Mouse (Mus musculus): ENCODE results near the gene Zfp511. TPM values are rescaled to one million over a fixed set of nuclear protein-coding genes. Genes with fewer than 3 reads are reported as not detected.

Gene Zfp511
- polyA plus RNA-seq, 1 experiment from 2014 or later: 38.3 TPM

DNA sequence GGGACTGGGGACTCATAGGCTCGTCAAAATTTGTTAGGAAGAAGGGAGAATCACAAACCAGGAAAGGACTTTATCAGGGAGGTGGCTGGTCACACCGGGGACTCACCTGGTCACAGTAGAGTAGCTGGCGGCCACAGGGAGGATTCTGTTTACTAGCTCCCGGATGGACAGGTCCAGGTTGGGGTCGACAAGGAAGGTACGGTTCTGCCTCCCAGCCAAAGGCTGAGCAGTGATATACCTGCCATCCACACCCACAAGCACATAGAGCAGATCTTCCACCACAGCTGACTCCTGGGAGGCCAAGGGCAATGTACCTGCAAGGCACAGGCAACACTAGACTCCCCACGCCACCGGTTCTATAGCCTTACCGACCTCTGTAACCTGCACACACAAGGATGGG lies 28.4 kb upstream of the Zfp511 start:
- Histone ChIP-seq H3K4me1 (no peaks in the 10 kb centered on the region), H3K9ac (no peak overlapping the region), H3K4me3 (replicated peaks) (no peak overlapping the region), H3K36me3 (peaks cover 67% of the 10 kb centered on the region), H3K27ac (no peak overlapping the region), H3K27me3 (no peaks in the 10 kb centered on the region), H3K4me2 (no peak overlapping the region), H3K9me3 (replicated peaks) (no peaks in the 10 kb centered on the region)
- WGBS: 92% methylated on average over 9 of the region's 9 CpGs
- no peak for ATAC-seq (replicated peaks; ENCODE audit: low FRiP score)

DNA sequence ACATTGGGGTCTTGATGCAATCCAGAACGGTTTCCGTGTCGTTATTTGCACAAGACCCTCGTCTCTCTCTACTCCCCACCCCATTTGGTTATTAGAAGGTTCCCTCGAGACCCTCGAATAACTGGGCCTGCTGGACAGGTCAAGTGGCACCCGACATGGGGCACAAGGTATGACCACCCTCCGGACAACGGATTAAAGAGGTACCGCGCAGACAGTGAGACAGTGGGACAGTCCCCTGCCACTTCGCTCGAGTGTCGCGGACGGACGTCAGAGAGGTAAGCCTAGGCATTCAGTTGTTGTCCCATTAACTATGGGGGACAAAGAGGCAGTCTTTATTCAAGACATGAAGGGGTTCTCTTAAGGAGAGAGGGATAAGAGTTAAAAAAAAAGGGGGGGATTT lies 24.9 kb upstream of the Zfp511 start:
- H3K9ac ChIP-seq: no peak overlapping the region
- 98% methylated on average over 17 of the region's 17 CpGs for WGBS
- ATAC-seq (replicated peaks; ENCODE audit: low FRiP score): no peak
- H3K27ac ChIP-seq: no peak overlapping the region
- H3K4me1 ChIP-seq: no peaks in the 10 kb centered on the region
- no peak overlapping the region for H3K4me2 ChIP-seq
- no peaks in the 10 kb centered on the region for H3K27me3 ChIP-seq
- H3K4me3 ChIP-seq (replicated peaks): no peak overlapping the region
- peaks cover 43% of the 10 kb centered on the region for H3K36me3 ChIP-seq
- no peaks in the 10 kb centered on the region for H3K9me3 ChIP-seq (replicated peaks)

DNA sequence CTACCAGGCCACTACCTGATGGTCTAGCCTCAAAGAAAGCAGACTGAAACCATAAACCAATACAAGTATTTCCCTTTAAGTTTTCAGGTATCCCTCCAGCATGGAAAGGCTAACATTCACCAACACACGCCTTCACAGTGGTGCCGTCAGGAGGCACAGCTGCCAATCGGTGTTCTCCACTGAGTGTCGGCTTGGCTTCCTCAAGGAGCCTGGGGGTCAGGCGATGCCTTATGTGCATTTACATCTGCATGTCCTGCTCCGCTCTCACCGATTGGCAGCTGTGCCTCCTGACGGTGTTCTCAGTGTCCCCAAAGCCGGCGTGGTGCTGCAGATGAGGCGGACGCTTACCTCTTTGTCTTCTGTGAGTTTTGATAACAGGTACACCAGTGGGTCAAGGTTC lies 4.4 kb upstream of the Zfp511 start:
- Histone ChIP-seq H3K4me3 (replicated peaks) (no peak overlapping the region), H3K27me3 (no peaks in the 10 kb centered on the region), H3K9ac (no peak overlapping the region), H3K36me3 (peaks cover 57% of the 10 kb centered on the region), H3K9me3 (replicated peaks) (0 out of 2 replicates have a peak, but pooled peaks cover 3% of the 10 kb centered on the region), H3K27ac (no peak overlapping the region), H3K4me2 (no peak overlapping the region), H3K4me1 (peaks cover 11% of the 10 kb centered on the region)
- ATAC-seq (replicated peaks; ENCODE audit: low FRiP score): no peak
- WGBS: 95% methylated on average over 12 of the region's 12 CpGs

DNA sequence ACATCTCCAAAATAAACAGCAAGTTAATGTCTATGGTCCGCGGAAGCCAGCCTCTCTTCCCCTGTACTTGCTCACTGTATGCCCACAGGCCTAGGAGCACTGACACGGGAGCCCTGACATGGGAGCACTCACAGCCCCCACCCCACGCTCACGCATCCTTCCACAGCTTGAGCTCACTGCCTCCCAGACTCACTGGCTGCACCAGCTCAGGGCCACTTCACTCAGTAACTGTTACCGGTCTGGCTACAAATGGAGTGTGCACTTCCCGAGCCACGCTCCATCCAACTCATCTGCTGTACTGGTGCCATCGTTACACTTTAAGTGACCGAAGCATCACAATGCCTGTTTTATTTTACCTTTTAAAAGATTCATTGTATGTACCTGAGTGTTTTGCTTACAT lies 3.8 kb upstream of the Zfp511 start:
- Histone ChIP-seq H3K4me2 (no peak overlapping the region), H3K4me3 (replicated peaks) (no peak overlapping the region), H3K27ac (no peak overlapping the region), H3K36me3 (peaks cover 57% of the 10 kb centered on the region), H3K27me3 (no peaks in the 10 kb centered on the region), H3K9ac (no peak overlapping the region), H3K4me1 (peaks cover 17% of the 10 kb centered on the region), H3K9me3 (replicated peaks) (0 out of 2 replicates have a peak, but pooled peaks cover 3% of the 10 kb centered on the region)
- no peak for ATAC-seq (replicated peaks; ENCODE audit: low FRiP score)
- WGBS: 96% methylated on average over 10 of the region's 10 CpGs

DNA sequence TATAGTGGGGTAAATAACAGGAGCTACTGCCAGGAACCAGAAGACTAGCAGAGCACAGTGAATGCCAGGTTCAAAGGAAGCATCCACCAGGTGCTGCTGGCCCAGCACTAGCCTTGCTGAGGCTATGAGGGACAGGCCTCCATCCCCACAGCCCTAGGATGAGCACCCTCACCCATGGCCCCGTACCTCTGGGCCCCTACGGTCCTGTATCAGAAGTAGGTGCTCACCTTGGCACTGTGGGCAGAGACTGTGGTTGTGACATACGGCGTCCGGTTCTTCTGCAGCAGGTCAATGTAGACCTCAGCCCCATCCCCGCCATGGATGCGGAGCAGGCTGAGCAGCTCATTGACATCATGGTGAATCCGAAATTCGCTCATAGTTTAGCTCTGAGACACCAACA lies 2.8 kb upstream of the Zfp511 start:
- Histone ChIP-seq H3K27ac (no peak overlapping the region), H3K36me3 (peaks cover 52% of the 10 kb centered on the region), H3K4me1 (peaks cover 21% of the 10 kb centered on the region), H3K9ac (no peak overlapping the region), H3K4me3 (replicated peaks) (no peak overlapping the region), H3K9me3 (replicated peaks) (no peaks in the 10 kb centered on the region), H3K27me3 (no peaks in the 10 kb centered on the region), H3K4me2 (no peak overlapping the region)
- WGBS: 97% methylated on average over 9 of the region's 9 CpGs
- no peak for ATAC-seq (replicated peaks; ENCODE audit: low FRiP score)

DNA sequence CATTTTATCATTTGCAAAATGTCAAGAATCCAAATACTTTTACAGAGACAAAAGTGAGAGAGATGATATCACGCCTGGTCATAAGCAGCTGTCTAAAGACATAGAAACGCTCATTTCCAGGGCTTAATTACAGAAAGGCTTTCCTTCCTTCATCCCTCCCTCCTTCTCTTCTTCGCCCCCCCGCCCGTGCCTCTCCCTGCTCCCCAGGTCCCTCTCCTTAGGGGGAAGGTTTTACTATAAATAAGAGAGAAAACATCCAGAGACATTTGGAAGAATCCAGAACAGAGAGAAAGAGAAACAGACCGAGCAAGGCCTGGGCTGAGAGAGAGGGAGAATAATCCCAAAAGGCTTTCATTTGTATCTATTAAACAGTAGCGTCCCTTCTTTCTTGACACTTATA lies 735 bp upstream of the Zfp511 start:
- WGBS: 20% methylated on average over 7 of the region's 7 CpGs
- Histone ChIP-seq H3K27ac (peak overlapping the region; percentile 95), H3K9ac (peak overlapping the region; percentile 89)

DNA sequence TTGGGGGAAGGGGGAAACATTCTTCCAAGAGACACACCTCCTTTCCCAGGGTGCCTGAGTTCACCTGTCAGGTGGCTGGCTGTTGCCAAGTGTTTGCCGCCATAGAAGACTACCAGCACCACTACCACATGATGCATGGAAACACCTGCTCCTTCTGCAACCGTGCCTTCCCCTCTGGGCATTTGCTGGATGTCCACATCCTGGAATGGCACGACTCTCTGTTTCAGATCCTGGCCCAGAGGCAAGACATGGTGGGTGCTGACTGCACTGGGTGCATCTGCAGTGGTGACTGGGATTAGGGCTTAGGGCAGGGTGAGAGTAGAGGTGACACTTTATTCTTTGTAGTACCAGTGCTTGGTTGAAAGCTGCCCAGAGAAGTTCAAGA lies 972 bp downstream of the Zfp511 start:
- no peaks in the 10 kb centered on the region for H3K27me3 ChIP-seq
- no peaks in the 10 kb centered on the region for H3K9me3 ChIP-seq (replicated peaks)
- peak overlapping the region; percentile 89; the same call in 1 of the 2 replicates for H3K9ac ChIP-seq
- H3K36me3 ChIP-seq: peaks cover 31% of the 10 kb centered on the region
- peak overlapping the region; percentile 91 for H3K4me3 ChIP-seq (replicated peaks)
- 59% methylated on average over 3 of the region's 3 CpGs for WGBS
- H3K27ac ChIP-seq: 0 out of 2 replicates have a peak overlapping the region, but pooled peaks have one; percentile 95
- peaks cover 21% of the 10 kb centered on the region for H3K4me1 ChIP-seq
- ATAC-seq (replicated peaks; ENCODE audit: low FRiP score): no peak
- peak overlapping the region; percentile 82 for H3K4me2 ChIP-seq

More for the DNA sequence above, 735 bp upstream of the Zfp511 start:
- peak overlapping the region; percentile 91 for H3K4me3 ChIP-seq (replicated peaks)
- peaks cover 40% of the 10 kb centered on the region for H3K36me3 ChIP-seq
- peaks cover 21% of the 10 kb centered on the region for H3K4me1 ChIP-seq
- no peaks in the 10 kb centered on the region for H3K9me3 ChIP-seq (replicated peaks)
- peak overlapping the region; percentile 82 for H3K4me2 ChIP-seq
- H3K27me3 ChIP-seq: no peaks in the 10 kb centered on the region
- no peak for ATAC-seq (replicated peaks; ENCODE audit: low FRiP score)

DNA sequence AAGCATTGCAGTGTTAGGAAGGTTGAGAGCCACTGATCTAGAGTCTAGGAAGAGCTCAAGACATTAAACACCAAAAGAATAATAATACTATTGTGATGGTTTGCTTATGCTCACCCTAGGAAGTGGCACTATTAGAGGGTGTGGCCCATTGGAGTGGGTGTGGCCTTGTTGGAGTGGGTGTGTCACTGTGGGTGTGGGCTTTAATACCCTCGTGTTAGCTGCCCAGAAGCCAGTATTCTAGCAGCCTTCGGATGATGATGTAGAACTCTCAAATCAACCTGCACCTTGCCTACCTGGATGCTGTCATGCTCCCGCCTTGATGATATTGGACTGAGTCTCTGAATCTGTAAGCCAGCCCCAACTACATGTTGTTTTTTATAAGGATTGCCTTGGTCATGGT lies 6.5 kb downstream of the Zfp511 start:
- Histone ChIP-seq H3K9ac (no peak overlapping the region), H3K36me3 (peaks cover 17% of the 10 kb centered on the region), H3K4me3 (replicated peaks) (no peak overlapping the region), H3K27ac (no peak overlapping the region), H3K4me1 (peaks cover 3% of the 10 kb centered on the region), H3K9me3 (replicated peaks) (no peaks in the 10 kb centered on the region), H3K4me2 (no peak overlapping the region), H3K27me3 (peaks cover 38% of the 10 kb centered on the region)
- WGBS: 54% methylated on average over 3 of the region's 3 CpGs
- ATAC-seq (replicated peaks; ENCODE audit: low FRiP score): no peak

DNA sequence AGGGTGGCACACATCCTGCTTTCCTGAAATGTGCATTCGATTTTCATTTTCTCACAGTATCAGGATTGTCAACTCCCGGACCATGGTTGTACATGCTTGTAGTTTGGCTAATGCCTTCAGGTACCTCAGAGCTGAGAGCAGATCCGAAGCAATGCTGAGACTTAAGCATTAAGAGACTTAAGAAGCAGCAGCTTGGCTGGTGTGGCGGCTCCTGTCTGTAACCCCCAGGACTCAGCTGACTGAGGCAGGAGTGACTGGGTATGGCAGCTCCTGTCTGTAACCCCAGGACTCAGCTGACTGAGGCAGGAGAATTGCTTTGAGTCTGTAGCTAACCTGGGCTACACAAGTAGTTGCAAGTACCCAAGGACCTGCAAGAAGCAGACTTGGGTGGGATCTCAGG lies 9.4 kb downstream of the Zfp511 start:
- no peak overlapping the region for H3K4me2 ChIP-seq
- no peak overlapping the region for H3K4me3 ChIP-seq (replicated peaks)
- no peak overlapping the region for H3K27ac ChIP-seq
- peaks cover 66% of the 10 kb centered on the region for H3K27me3 ChIP-seq
- H3K4me1 ChIP-seq: peaks cover 25% of the 10 kb centered on the region
- no peaks in the 10 kb centered on the region for H3K9me3 ChIP-seq (replicated peaks)
- H3K9ac ChIP-seq: no peak overlapping the region
- peaks cover 8% of the 10 kb centered on the region for H3K36me3 ChIP-seq
- ATAC-seq (replicated peaks; ENCODE audit: low FRiP score): no peak
- WGBS: 86% methylated on average over 4 of the region's 4 CpGs

DNA sequence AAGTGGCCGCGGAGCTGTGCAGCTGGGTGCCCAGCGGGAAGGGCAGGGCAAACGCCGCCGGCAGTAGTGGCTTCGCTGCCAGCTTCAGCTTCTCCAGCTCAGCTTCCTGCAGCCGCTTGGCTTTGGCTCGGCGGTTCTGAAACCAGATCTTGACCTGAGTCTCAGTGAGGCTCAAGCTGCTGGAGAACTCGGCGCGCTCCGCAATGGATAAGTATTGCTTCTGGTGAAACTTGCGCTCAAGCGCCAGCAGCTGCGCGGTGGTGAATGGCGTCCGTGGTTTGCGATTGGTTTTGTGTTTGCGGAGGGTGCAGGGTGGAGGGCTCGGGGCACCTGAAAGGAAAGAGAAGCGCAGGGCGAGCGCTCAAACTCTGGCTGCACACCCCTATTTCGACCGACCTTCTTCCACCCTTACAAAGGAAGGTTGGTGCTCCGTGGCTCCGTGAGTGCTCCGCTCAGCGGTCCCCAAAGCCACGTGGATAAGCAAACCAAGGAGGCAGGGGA lies 11.7 kb downstream of the Zfp511 start:
- H3K27me3 ChIP-seq: peaks cover 89% of the 10 kb centered on the region
- ATAC-seq (replicated peaks; ENCODE audit: low FRiP score): peak; percentile 30; the same call in 1 of the 2 replicates
- H3K4me1 ChIP-seq: peaks cover 25% of the 10 kb centered on the region
- H3K9ac ChIP-seq: peak overlapping the region; percentile 23; the same call in 1 of the 2 replicates
- no peak overlapping the region for H3K27ac ChIP-seq
- H3K4me2 ChIP-seq: peak overlapping the region; percentile 75
- no peaks in the 10 kb centered on the region for H3K36me3 ChIP-seq
- under 1% methylated on average over 33 of the region's 33 CpGs for WGBS
- H3K9me3 ChIP-seq (replicated peaks): no peaks in the 10 kb centered on the region
- H3K4me3 ChIP-seq (replicated peaks): peak overlapping the region; percentile 43

DNA sequence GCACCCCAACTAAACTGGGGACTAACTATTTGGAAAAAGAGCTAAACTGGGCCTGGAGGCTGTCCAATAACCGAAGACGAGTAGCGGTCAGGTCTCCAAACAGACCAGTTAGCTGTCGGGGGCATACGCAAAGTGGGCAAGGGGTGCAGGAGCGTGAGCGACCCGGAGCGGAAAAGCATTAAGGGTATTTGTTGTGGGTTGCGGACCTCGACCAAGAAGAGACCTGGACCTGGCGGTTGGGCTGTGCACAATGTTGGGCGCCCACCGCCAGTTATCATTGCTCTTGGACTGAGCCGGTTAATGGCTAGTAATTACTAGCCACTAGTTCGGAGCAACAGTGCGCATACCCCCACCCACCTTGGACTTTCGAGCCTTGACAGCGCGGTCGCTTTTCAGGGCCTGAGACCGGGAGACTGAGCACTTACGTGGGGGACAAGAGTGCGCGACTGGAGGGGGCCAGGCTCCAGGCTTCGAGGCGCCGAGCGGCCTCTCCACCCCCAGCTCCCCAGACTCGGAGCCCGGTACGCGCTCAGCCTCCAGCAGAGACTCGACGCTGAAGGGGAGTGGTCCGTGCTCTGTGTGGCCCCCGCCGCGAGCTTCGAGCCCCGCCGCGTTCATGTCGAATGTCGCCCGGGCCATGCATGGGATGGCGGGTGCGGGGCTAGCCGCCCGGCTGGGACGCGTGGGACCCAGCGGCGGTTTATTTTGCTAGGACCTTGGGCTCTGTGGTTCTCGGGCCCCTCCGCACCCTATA lies 12.3 kb downstream of the Zfp511 start, which contains the start of gene Msx3:
Gene Msx3 (minus strand): TSS at position 729 of the 754 bp plus-strand sequence.
- Histone ChIP-seq H3K9ac (peak within 1 kb of the TSS; percentile 23; the same call in 1 of the 2 replicates), H3K4me2 (peak within 1 kb of the TSS; percentile 75), H3K4me1 (peaks cover 25% of the 10 kb centered on the region), H3K27ac (no peak within 1 kb of the TSS), H3K27me3 (peaks cover 96% of the 10 kb centered on the region), H3K9me3 (replicated peaks) (no peaks in the 10 kb centered on the region), H3K4me3 (replicated peaks) (peak within 1 kb of the TSS; percentile 43), H3K36me3 (no peaks in the 10 kb centered on the region)
- under 1% methylated on average over 56 of the region's 56 CpGs for WGBS
- ATAC-seq (replicated peaks; ENCODE audit: low FRiP score): peak; percentile 19; the same call in 1 of the 2 replicates

DNA sequence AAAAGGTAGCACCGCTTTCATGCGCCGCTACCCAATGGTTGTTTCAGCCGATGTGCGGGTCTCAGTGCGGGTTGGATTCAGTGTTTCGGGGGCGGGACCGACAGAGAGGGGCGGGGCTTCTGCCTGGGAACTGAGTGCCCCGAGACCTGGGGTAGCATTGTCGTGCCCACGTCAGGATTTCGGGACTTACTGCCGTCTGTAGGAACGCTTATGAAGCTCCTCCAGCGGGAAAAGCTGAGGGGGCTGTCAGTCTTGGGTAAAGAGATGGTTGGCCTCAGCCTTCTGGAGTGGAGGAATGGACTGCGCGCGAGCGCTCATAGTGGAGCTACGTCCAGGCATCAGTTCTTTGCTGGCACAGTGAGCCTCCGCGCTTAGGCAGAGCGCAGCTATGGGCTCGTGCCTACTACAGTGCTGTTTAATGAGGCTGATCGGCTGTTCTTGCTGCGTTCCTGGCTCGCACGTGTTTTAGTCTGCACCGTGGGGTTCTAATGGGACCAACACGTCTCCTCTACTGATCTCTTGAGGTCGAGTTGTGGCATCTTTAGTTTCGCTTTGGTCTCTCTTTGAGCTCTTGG lies 13.0 kb downstream of the Zfp511 start:
- ATAC-seq (replicated peaks; ENCODE audit: low FRiP score): peak; percentile 74
- peaks cover 98% of the 10 kb centered on the region for H3K27me3 ChIP-seq
- H3K4me3 ChIP-seq (replicated peaks): peak overlapping the region; percentile 43
- H3K9ac ChIP-seq: no peak overlapping the region
- under 1% methylated on average over 34 of the region's 34 CpGs for WGBS
- no peak overlapping the region for H3K27ac ChIP-seq
- H3K4me1 ChIP-seq: peaks cover 25% of the 10 kb centered on the region
- no peaks in the 10 kb centered on the region for H3K36me3 ChIP-seq
- no peaks in the 10 kb centered on the region for H3K9me3 ChIP-seq (replicated peaks)
- peak overlapping the region; percentile 75 for H3K4me2 ChIP-seq
